Mouse (Mus musculus): ENCODE data around the gene Thra.

DNA sequence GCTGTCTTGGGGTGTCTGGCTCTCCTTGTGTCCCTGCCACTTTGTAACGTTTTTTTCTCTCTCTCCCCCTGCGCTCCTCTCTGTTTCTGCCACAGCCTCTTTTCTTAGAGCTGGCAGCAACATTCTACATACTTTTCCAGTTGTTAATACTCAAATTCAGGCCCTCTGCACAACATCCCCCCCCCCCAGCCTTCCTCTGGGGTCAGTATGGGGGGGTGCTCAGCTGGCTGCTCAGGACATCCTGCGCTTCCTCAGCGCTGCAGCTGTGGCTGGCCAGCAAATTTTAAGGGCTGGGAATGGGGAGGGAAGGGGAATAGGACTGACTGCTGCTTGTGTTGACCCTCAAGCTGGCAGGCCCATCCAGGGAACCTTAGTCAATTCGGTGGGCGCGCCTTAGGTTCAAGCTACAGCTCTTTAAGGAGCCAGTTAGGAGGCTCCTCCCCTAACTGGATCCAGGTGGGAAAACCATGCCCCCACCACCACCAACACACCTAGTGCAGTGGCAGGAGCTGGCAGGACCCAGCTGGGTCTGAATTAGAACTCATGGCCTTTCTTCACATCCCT is 4.1 kb downstream of the Thra start:
- TF ChIP-seq USF1 (IDR thresholded peaks at IDR 0.05; ENCODE audit: low read depth) (no peak), POLR2A (IDR thresholded peaks at IDR 0.05; ENCODE audit: insufficient read length, low read depth) (no peak), MYOD1 (IDR thresholded peaks at IDR 0.05; ENCODE audit: control insufficient read depth in 1 of 3, insufficient read length in 2 of 3, low read depth in 2 of 3) (no peak), MAX (IDR thresholded peaks at IDR 0.05; ENCODE audit: low read depth) (no peak)
